Mouse (Mus musculus) testis, adult 2 months (tissue): ENCODE results near the gene Otx1.

Experiments used
- CTCF ChIP-seq: fragments of 200-500 bp; IDR thresholded peaks from 2 replicates; pipeline ENCODE4 v1.5.1; 2012; ENCODE audit warnings: low read depth, mild to moderate bottlenecking, inconsistent platforms, low read length, moderate library complexity; ENCODE audit not compliant: control insufficient read depth, insufficient read depth, insufficient replicate concordance
- POLR2A ChIP-seq: fragments of 200-500 bp; IDR thresholded peaks from 2 replicates; pipeline ENCODE4 v1.6.1; 2012; ENCODE audit warnings: low read depth, mild to moderate bottlenecking, inconsistent platforms, low read length, moderate library complexity; ENCODE audit not compliant: control insufficient read depth

- no peak for TF ChIP-seq POLR2A
- TF ChIP-seq CTCF, result no peak
Observed at GRCm38 (mm10) chr11:21994377-21995370, 8.0 kb downstream of the Otx1 start.
